Mouse (Mus musculus): ENCODE results near the gene Sprr2d.

Sprr2d gene

GRCm38 (mm10) chr3:92338840-92339239 lies at the start of gene Sprr2d:
Gene Sprr2d (plus strand): TSS chr3:92339140.
- no peak for DNase-seq (ENCODE audit: low spot score)

- DNase-seq (ENCODE audit: low spot score) = no peak
These were observed 31.5 kb upstream of the Sprr2d start for GRCm38 (mm10) chr3:92307406-92307805.

DNA sequence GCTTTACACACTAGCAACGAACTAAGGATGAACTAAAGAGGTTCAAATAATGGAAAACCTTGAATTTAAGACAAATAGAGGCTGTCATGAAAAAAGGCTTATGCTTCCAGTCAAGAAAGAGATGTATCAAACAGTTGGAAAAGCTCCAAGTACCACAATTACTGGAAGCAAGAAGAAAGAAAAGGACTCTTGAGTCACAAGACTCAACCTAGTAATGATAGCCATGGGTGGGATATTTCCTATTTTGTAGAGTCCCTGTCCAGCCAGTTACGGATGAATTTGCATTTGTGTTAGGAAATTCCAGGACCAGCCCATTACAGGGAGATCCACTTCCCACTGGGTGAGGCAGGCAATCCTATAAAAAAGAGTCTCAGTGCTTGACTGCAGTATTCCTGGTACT lies 22.6 kb upstream of the Sprr2d start, which contains the start of gene Sprr2b:
Gene Sprr2b (plus strand): TSS at position 301 of the 400 bp plus-strand sequence.
- no peak for DNase-seq (ENCODE audit: low spot score)

DNA sequence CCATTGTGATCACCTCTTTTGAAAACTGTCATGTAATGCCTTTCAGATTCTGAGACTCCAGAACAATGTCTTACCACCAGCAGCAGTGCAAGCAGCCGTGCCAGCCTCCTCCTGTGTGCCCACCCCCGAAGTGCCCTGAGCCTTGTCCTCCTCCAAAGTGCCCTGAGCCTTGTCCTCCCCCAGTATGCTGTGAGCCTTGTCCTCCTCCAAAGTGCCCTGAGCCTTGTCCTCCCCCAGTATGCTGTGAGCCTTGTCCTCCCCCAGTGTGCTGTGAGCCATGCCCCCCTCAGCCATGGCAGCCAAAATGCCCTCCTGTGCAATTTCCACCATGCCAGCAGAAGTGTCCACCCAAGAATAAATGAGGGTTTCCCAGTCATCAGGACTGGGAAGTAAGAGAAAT lies 21.6 kb upstream of the Sprr2d start:
- no peak for DNase-seq (ENCODE audit: low spot score)

GRCm38 (mm10) chr3:92336278-92336677 lies 2.7 kb upstream of the Sprr2d start:
- DNase-seq (ENCODE audit: low spot score) = no peak

DNA sequence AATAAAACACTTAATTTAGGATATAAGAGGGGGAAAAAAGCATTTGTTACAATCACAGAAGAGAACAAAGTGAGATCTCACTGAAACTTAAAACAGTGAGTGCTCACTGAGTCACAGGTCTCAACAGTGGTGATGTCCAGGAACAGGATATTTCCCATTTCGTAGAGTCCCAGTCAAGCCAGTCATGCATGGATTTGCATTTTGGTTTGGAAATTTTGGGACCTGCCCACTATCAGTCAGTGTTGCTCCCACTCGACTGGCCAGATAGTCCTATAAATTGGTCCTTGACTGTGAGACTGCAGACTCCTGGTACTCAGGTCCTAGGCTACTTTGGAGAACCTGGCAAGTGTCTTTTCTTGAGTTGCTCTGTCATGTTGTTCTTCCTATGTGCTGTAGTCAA lies 12.9 kb downstream of the Sprr2d start, which contains the start of gene Sprr2e:
Gene Sprr2e (plus strand): TSS at position 301 of the 400 bp plus-strand sequence.
- no peak for DNase-seq (ENCODE audit: low spot score)

- no peak for DNase-seq (ENCODE audit: low spot score)
These were observed 22.7 kb downstream of the Sprr2d start for GRCm38 (mm10) chr3:92361619-92362018.

- no peak for DNase-seq (ENCODE audit: low spot score)
These were observed 25.9 kb downstream of the Sprr2d start, which contains the start of gene Sprr2f for GRCm38 (mm10) chr3:92364887-92365286. Gene Sprr2f (plus strand): TSS chr3:92365187.

DNA sequence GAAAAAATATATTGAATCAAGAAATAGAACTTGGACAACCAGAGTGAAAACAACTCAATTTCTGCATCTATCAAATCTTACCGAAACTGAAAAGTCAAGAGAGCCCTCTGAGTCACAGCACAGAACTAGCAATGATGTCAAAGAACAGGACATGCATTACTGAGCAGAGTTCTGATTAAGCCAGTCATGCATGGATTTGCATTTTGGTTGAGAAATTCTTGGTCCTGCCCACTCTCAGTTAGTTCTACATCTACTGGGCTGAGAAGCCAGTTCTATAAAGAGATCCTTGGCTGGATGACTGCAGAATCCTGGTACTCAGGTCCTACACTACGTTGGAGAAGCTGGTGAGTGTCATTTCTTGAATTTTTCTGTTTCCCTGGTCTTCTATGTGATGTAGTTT lies 34.7 kb downstream of the Sprr2d start:
- no peak for DNase-seq (ENCODE audit: low spot score)

GRCm38 (mm10) chr3:92385385-92385784 lies 46.4 kb downstream of the Sprr2d start, which contains the start of gene Sprr2h:
Gene Sprr2h (plus strand): TSS chr3:92385685.
- no peak for DNase-seq (ENCODE audit: low spot score)

Measured in left cerebral cortex, adult 11 months (tissue).